Mouse (Mus musculus): ENCODE results near the gene Rubcn. TPM values are rescaled to one million over a fixed set of nuclear protein-coding genes. Genes with fewer than 3 reads are reported as not detected.
"Not testable (repeated sequence)": the region's sequence is repeated elsewhere in the genome, so short reads cannot be mapped to it uniquely, and the experiment has no call there.

The Rubcn gene
- total and polyA plus RNA-seq, 3 experiments: 27.7 to 40.4 (median 28.0) TPM

- in situ Hi-C loops (cut with MboI; ENCODE audit: low pct_ligation_motif_present, low pct_unique_long_range_greater_than_20kb, low sequenced_read_pairs); DNase-seq (ENCODE audit: extremely low read depth); H3K27me3 ChIP-seq (replicated peaks); H3K9ac ChIP-seq (ENCODE audit: insufficient read depth, low read depth); H3K9me3 ChIP-seq (replicated peaks; ENCODE audit: low read length); H3K4me2 ChIP-seq (ENCODE audit: insufficient read depth, low read depth, poor library complexity, severe bottlenecking); dilution Hi-C loops (cut with MboI; ENCODE audit: extremely low pct_ligation_motif_present, extremely low pct_unique_long_range_greater_than_20kb, low sequenced_read_pairs); H3K27ac ChIP-seq (ENCODE audit: insufficient read depth, low read depth): not testable (repeated sequence)
- TF ChIP-seq ZNF384 (IDR thresholded peaks at IDR 0.05; ENCODE audit: low read depth, low read length): peak; percentile 46
- 0 out of 4 replicates have a peak, but pooled peaks of 1 of the 2 experiments have one; percentile 5 for TF ChIP-seq CTCF (conservative IDR thresholded peaks at IDR 0.05 in 1 of 2, IDR thresholded peaks at IDR 0.05 in 1 of 2; ENCODE audit: low read depth in 2 of 2, low read length in 2 of 2)
- Histone ChIP-seq H3K4me3 (replicated peaks in 1 of 3; ENCODE audit: low read depth in 2 of 3, low read length in 2 of 3, poor library complexity in 1 of 3) (peak overlapping the region in 1 of 3 experiments; percentile 90), H3K36me3 (replicated peaks in 1 of 2; ENCODE audit: control insufficient read depth in 1 of 2, insufficient read depth in 1 of 2, low read length in 1 of 2) (peaks cover 3 to 16% of the 10 kb centered on the region in 2 experiments), H3K4me1 (ENCODE audit: control insufficient read depth in 1 of 2, insufficient read depth in 2 of 2) (peaks cover 9 to 67% of the 10 kb centered on the region in 2 experiments), H3K79me2 (replicated peaks; ENCODE audit: control insufficient read depth, extremely low read depth, insufficient read depth, poor library complexity, severe bottlenecking) (peaks cover 20% of the 10 kb centered on the region)
Measured at GRCm38 (mm10) chr16:32875281-32875680, 2.3 kb downstream of the Rubcn start.

GRCm38 (mm10) chr16:32873366-32873765 is 4.2 kb downstream of the Rubcn start:
- Histone ChIP-seq H3K36me3 (replicated peaks in 1 of 2; ENCODE audit: control insufficient read depth in 1 of 2, insufficient read depth in 1 of 2, low read length in 1 of 2) (peaks cover 0 to 4% of the 10 kb centered on the region in 2 experiments), H3K79me2 (replicated peaks; ENCODE audit: control insufficient read depth, extremely low read depth, insufficient read depth, poor library complexity, severe bottlenecking) (peaks cover 5% of the 10 kb centered on the region), H3K9ac (ENCODE audit: insufficient read depth, low read depth) (no peak overlapping the region), H3K27ac (ENCODE audit: insufficient read depth, low read depth) (no peak overlapping the region), H3K27me3 (replicated peaks) (no peaks in the 10 kb centered on the region), H3K9me3 (replicated peaks; ENCODE audit: low read length) (no peaks in the 10 kb centered on the region), H3K4me2 (ENCODE audit: insufficient read depth, low read depth, poor library complexity, severe bottlenecking) (no peak overlapping the region), H3K4me1 (ENCODE audit: control insufficient read depth in 1 of 2, insufficient read depth in 2 of 2) (peaks cover 7 to 70% of the 10 kb centered on the region in 2 experiments), H3K4me3 (replicated peaks in 1 of 3; ENCODE audit: low read depth in 2 of 3, low read length in 2 of 3, poor library complexity in 1 of 3) (no peak overlapping the region)
- no peak for DNase-seq (ENCODE audit: extremely low read depth)
- in situ Hi-C loops (cut with MboI; ENCODE audit: low pct_ligation_motif_present, low pct_unique_long_range_greater_than_20kb, low sequenced_read_pairs): no loop called here
- dilution Hi-C loops (cut with MboI; ENCODE audit: extremely low pct_ligation_motif_present, extremely low pct_unique_long_range_greater_than_20kb, low sequenced_read_pairs): no loop called here
- TF ChIP-seq MAX (IDR thresholded peaks at IDR 0.05; ENCODE audit: low read length): no peak

DNA sequence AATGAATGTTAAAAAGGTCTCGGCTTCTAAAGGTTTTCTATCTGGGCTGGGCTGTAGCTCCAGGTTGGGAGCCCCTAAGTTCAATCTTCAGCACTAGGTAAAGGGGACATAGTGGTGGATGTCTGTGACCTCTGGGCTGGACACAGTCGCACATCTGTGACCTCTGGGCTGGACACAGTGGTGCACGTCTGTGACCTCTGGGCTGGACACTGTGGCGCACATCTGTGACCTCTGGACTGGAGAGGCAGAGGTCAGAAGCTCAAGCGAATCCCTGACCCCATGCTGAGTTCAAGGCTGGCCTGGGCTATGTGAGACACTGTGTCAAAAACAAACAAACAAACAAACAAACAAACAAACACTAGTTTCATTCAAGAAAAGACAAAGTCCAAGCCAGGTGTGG is 7.3 kb downstream of the Rubcn start:
- Histone ChIP-seq H3K4me2 (ENCODE audit: insufficient read depth, low read depth, poor library complexity, severe bottlenecking) (no peak overlapping the region), H3K4me3 (replicated peaks in 1 of 3; ENCODE audit: low read depth in 2 of 3, low read length in 2 of 3, poor library complexity in 1 of 3) (no peak overlapping the region), H3K36me3 (replicated peaks in 1 of 2; ENCODE audit: control insufficient read depth in 1 of 2, insufficient read depth in 1 of 2, low read length in 1 of 2) (peaks cover 0 to 4% of the 10 kb centered on the region in 2 experiments), H3K9ac (ENCODE audit: insufficient read depth, low read depth) (no peak overlapping the region), H3K4me1 (ENCODE audit: control insufficient read depth in 1 of 2, insufficient read depth in 2 of 2) (peaks cover 19 to 86% of the 10 kb centered on the region in 2 experiments), H3K27ac (ENCODE audit: insufficient read depth, low read depth) (no peak overlapping the region), H3K79me2 (replicated peaks; ENCODE audit: control insufficient read depth, extremely low read depth, insufficient read depth, poor library complexity, severe bottlenecking) (no peaks in the 10 kb centered on the region; the same call in 1 of the 2 replicates), H3K9me3 (replicated peaks; ENCODE audit: low read length) (no peaks in the 10 kb centered on the region), H3K27me3 (replicated peaks) (no peaks in the 10 kb centered on the region)
- TF ChIP-seq POLR2AphosphoS2 (IDR thresholded peaks at IDR 0.05; ENCODE audit: low read depth, low read length): no peak
- TF ChIP-seq ZNF384 (IDR thresholded peaks at IDR 0.05; ENCODE audit: low read depth, low read length): no peak
- TF ChIP-seq ZC3H11A (IDR thresholded peaks at IDR 0.05; ENCODE audit: low read depth, low read length): no peak
- no peak for TF ChIP-seq CHD2 (IDR thresholded peaks at IDR 0.05; ENCODE audit: low read length)
- TF ChIP-seq CTCF (conservative IDR thresholded peaks at IDR 0.05 in 1 of 2, IDR thresholded peaks at IDR 0.05 in 1 of 2; ENCODE audit: low read depth in 2 of 2, low read length in 2 of 2): no peak
- no peak for TF ChIP-seq BHLHE40 (IDR thresholded peaks at IDR 0.05; ENCODE audit: low read depth, low read length)
- no peak for TF ChIP-seq NRF1 (IDR thresholded peaks at IDR 0.05; ENCODE audit: low read depth, low read length)
- no peak for DNase-seq (ENCODE audit: extremely low read depth)
- dilution Hi-C loops (cut with MboI; ENCODE audit: extremely low pct_ligation_motif_present, extremely low pct_unique_long_range_greater_than_20kb, low sequenced_read_pairs): no loop called here
- in situ Hi-C loops (cut with MboI; ENCODE audit: low pct_ligation_motif_present, low pct_unique_long_range_greater_than_20kb, low sequenced_read_pairs): no loop called here
